Mouse (Mus musculus) 416B (cell line): Measurements from ENCODE around the gene Rnf217.

ENCODE experiments used
- DNase-seq: peaks from one replicate; pipeline ENCODE4 v3.0.0; 2011; ENCODE audit warnings: low read depth

Gene Rnf217

GRCm38 (mm10) chr10:31553302-31553701, 55.7 kb downstream of the Rnf217 start:
- DNase-seq, result peak; percentile 40

- peak; percentile 69 for DNase-seq
Measured at GRCm38 (mm10) chr10:31551850-31552249, 57.1 kb downstream of the Rnf217 start.

GRCm38 (mm10) chr10:31551362-31551761, 57.6 kb downstream of the Rnf217 start:
- DNase-seq, result no peak

- no peak for DNase-seq
Measured at GRCm38 (mm10) chr10:31547156-31547555, 61.8 kb downstream of the Rnf217 start.

GRCm38 (mm10) chr10:31544149-31544942, 64.6 kb downstream of the Rnf217 start:
- peak; percentile 88 for DNase-seq

GRCm38 (mm10) chr10:31540518-31540917, 68.5 kb downstream of the Rnf217 start:
- no peak for DNase-seq

- DNase-seq, result peak; percentile 76
Measured at GRCm38 (mm10) chr10:31539351-31539750, 69.6 kb downstream of the Rnf217 start.

- peak; percentile 40 for DNase-seq
Measured at GRCm38 (mm10) chr10:31538721-31539120, 70.3 kb downstream of the Rnf217 start.

- peak; percentile 79 for DNase-seq
Measured at GRCm38 (mm10) chr10:31538243-31538642, 70.7 kb downstream of the Rnf217 start.

GRCm38 (mm10) chr10:31537213-31537612, 71.8 kb downstream of the Rnf217 start:
- DNase-seq, result no peak

- no peak for DNase-seq
Measured at GRCm38 (mm10) chr10:31535046-31535445, 73.9 kb downstream of the Rnf217 start.

- no peak for DNase-seq
Measured at GRCm38 (mm10) chr10:31533270-31533826, 75.6 kb downstream of the Rnf217 start.

GRCm38 (mm10) chr10:31532782-31533181, 76.2 kb downstream of the Rnf217 start:
- DNase-seq, result no peak

GRCm38 (mm10) chr10:31528297-31528984, 80.5 kb downstream of the Rnf217 start:
- DNase-seq, result no peak

GRCm38 (mm10) chr10:31525705-31526104, 83.3 kb downstream of the Rnf217 start:
- DNase-seq, result no peak

- DNase-seq, result peak; percentile 83
Measured at GRCm38 (mm10) chr10:31519420-31519819, 89.6 kb downstream of the Rnf217 start.

GRCm38 (mm10) chr10:31518210-31518609, 90.8 kb downstream of the Rnf217 start:
- peak; percentile 22 for DNase-seq

GRCm38 (mm10) chr10:31517192-31517591, 91.8 kb downstream of the Rnf217 start:
- DNase-seq, result no peak

GRCm38 (mm10) chr10:31515897-31516296, 93.1 kb downstream of the Rnf217 start:
- no peak for DNase-seq

- peak; percentile 16 for DNase-seq
Measured at GRCm38 (mm10) chr10:31504134-31504551, 104.8 kb downstream of the Rnf217 start.

GRCm38 (mm10) chr10:31503542-31504133, 105.3 kb downstream of the Rnf217 start:
- peak; percentile 11 for DNase-seq

- DNase-seq, result no peak
Measured at GRCm38 (mm10) chr10:31501644-31502043, 107.3 kb downstream of the Rnf217 start.

- DNase-seq, result no peak
Measured at GRCm38 (mm10) chr10:31496931-31497330, 112.1 kb downstream of the Rnf217 start.
